Mouse (Mus musculus) E14TG2a.4 (cell line): ENCODE results near the gene Mgat4a.

Experiments used
- CTCF ChIP-seq: conservative IDR thresholded peaks from 2 replicates; pipeline ENCODE4 v1.5.1; 2014; ENCODE audit warnings: low read length
- NANOG ChIP-seq: IDR thresholded peaks from 2 replicates; pipeline ENCODE4 v1.6.1; 2014; ENCODE audit warnings: borderline replicate concordance, low read length, mixed read lengths
- POU5F1 ChIP-seq: IDR thresholded peaks from 2 replicates; pipeline ENCODE4 v1.6.1; 2014; ENCODE audit warnings: low read length, borderline replicate concordance

DNA sequence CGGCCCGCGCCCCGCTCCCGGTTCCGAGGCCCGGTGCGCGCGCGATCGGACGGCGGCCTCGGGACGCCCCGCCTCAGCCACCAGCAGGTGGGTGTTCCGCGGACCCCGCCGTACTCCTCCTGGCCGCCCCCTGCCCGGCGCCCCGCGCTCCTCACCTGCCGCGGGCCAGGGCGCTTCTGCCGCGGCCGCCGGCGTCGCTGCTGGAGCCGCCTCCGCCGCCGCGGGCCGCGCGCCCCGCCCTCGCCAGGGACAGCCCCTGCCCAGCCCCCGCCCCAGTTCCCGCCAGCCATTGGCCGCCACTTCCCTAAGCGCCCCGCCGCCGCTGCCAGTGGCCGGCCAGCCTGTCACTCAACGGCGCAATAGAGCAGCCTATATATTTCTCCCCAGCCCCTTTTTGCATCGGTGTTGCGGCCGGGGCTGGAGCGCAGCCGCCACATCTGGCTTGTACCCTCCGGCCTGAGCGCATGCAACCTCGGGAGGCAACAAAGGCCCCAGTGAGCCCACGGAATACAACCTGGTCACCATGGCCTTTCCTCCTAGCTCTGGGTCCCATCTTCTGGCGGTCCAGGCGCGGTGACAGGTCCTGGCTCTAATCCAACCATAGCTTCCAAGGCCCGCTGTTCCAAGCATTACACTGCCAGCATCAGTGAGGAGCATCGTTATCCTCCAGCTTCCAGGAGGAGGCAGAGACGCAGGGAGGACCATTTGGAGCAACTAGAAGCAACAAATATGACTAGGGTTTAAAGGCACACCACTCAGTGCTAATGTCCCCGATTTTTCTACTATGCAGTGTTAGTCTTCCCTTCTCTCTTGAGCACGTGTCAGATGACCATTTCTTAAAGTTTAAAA, at the start of gene Mgat4a:
- TF ChIP-seq CTCF (no peak), POU5F1 (no peak), NANOG (no peak)
